Mouse (Mus musculus): ENCODE data around the gene Shpk. TPM values are rescaled to one million over a fixed set of nuclear protein-coding genes. Genes with fewer than 3 reads are reported as not detected.

Gene Shpk
- polyA plus RNA-seq, 2 experiments: 1.5 to 2.0 TPM

DNA sequence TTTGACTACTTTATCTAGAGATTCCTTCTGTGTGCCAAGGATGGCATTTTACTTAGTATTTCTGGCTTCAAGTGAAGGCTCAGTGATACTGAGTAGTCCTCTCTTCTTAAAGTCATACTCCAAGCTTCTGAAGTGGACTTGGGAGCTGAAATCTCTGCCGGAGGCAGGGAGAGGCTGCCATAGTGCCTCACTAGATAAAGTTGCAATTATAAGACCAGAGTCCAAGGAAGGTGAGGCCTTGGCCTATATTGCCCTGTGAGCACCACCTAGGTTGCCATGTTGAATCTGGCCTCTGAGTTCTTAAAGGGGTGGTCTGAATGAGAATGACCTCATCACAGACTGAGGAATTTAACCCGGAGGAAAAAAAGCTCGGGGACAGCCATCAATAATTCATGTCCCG lies 43.5 kb downstream of the Shpk start:
- no peak for TF ChIP-seq EP300 (IDR thresholded peaks at IDR 0.05; ENCODE audit: low read depth)
- no peak for TF ChIP-seq CTCF (IDR thresholded peaks at IDR 0.05; ENCODE audit: low read depth)
- ATAC-seq (ENCODE audit: insufficient read depth): no peak
- H3K36me3 ChIP-seq (replicated peaks; ENCODE audit: control insufficient read depth, insufficient read depth, low read depth): no peaks in the 10 kb centered on the region
- H3K4me2 ChIP-seq (ENCODE audit: low read depth): no peak overlapping the region
- H3K4me3 ChIP-seq (ENCODE audit: insufficient read depth in 1 of 2, low read depth in 2 of 2, low read length in 2 of 2): no peak overlapping the region
- no peaks in the 10 kb centered on the region for H3K27me3 ChIP-seq (ENCODE audit: control insufficient read depth, insufficient read depth, low read length)
- no peak overlapping the region for H3K27ac ChIP-seq
- 75% methylated on average over 4 of the region's 4 CpGs for WGBS (ENCODE audit: insufficient replicate concordance)
- H3K9me3 ChIP-seq (ENCODE audit: control insufficient read depth, low read length): no peaks in the 10 kb centered on the region
- no peak for DNase-seq (ENCODE audit: low read depth in 3 of 3, low spot score in 3 of 3)
- no peak overlapping the region for H3K9ac ChIP-seq (replicated peaks)
- no peaks in the 10 kb centered on the region for H3K4me1 ChIP-seq (replicated peaks; ENCODE audit: control insufficient read depth in 2 of 2, insufficient read depth in 2 of 2, low read length in 1 of 2)

DNA sequence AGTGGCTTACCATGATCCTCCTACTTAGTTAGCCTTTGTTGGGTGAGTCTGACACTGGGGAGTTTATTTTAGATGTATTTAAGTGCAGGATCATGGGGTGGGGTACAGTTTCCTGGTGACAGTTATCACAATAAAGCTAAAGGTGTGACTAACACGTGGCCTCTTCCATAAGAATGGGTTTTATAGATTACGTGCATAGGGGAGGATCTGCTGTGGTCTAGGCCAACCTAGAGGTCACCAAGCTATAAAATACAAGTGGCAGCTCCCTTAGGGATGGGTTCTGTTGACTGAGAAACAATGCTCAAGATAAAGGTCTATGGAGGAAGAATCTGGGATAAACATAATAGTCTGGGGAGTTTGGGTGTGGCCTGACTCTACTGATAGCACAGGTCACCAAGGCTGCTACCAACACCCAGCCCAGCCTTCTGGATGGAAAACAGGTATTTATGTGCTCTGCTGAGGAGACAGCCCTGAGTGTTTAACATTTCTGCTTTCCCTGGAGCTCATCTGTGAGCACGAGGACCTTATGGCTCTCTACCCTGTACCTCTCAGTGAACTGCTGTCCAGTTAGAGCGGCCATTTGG lies 58.2 kb downstream of the Shpk start:
- Histone ChIP-seq H3K36me3 (replicated peaks; ENCODE audit: control insufficient read depth, insufficient read depth, low read depth) (no peaks in the 10 kb centered on the region), H3K4me1 (replicated peaks; ENCODE audit: control insufficient read depth in 2 of 2, insufficient read depth in 2 of 2, low read length in 1 of 2) (no peaks in the 10 kb centered on the region), H3K9ac (replicated peaks) (no peak overlapping the region), H3K27ac (no peak overlapping the region), H3K4me2 (ENCODE audit: low read depth) (no peak overlapping the region), H3K9me3 (ENCODE audit: control insufficient read depth, low read length) (no peaks in the 10 kb centered on the region), H3K4me3 (ENCODE audit: insufficient read depth in 1 of 2, low read depth in 2 of 2, low read length in 2 of 2) (no peak overlapping the region), H3K27me3 (ENCODE audit: control insufficient read depth, insufficient read depth, low read length) (no peaks in the 10 kb centered on the region)
- no peak for TF ChIP-seq EP300 (IDR thresholded peaks at IDR 0.05; ENCODE audit: low read depth)
- no peak for TF ChIP-seq CTCF (IDR thresholded peaks at IDR 0.05; ENCODE audit: low read depth)
- ATAC-seq (ENCODE audit: insufficient read depth) (no peak), DNase-seq (ENCODE audit: low read depth in 3 of 3, low spot score in 3 of 3) (no peak)
- 56% methylated on average over 4 of the region's 4 CpGs for WGBS (ENCODE audit: insufficient replicate concordance)

DNA sequence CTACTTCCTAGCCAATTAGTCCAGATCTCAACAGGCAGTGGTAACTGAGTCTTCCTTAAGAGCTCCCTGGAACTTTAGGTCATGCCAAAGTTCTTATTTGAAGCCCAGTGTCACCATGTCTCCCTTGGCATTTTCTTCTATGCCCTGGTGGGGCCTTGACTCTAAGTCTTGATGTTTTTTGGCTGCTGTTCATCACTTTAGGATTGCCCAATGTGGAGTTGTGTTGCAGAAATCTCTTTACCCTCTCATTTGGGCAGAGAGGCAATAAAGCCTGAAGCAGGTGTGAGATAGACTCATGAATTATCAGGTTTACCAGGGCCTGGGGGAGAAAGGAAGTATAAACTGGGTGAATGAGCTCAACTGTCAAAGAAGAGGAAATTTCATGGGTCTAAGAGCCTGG lies 59.4 kb downstream of the Shpk start:
- Histone ChIP-seq H3K9me3 (ENCODE audit: control insufficient read depth, low read length) (no peaks in the 10 kb centered on the region), H3K9ac (replicated peaks) (no peak overlapping the region), H3K4me3 (ENCODE audit: insufficient read depth in 1 of 2, low read depth in 2 of 2, low read length in 2 of 2) (no peak overlapping the region), H3K36me3 (replicated peaks; ENCODE audit: control insufficient read depth, insufficient read depth, low read depth) (no peaks in the 10 kb centered on the region), H3K27me3 (ENCODE audit: control insufficient read depth, insufficient read depth, low read length) (no peaks in the 10 kb centered on the region), H3K27ac (no peak overlapping the region), H3K4me2 (ENCODE audit: low read depth) (no peak overlapping the region), H3K4me1 (replicated peaks; ENCODE audit: control insufficient read depth in 2 of 2, insufficient read depth in 2 of 2, low read length in 1 of 2) (no peaks in the 10 kb centered on the region)
- ATAC-seq (ENCODE audit: insufficient read depth) (no peak), DNase-seq (ENCODE audit: low read depth in 3 of 3, low spot score in 3 of 3) (no peak)
- TF ChIP-seq CTCF (IDR thresholded peaks at IDR 0.05; ENCODE audit: low read depth) (no peak), EP300 (IDR thresholded peaks at IDR 0.05; ENCODE audit: low read depth) (no peak)

DNA sequence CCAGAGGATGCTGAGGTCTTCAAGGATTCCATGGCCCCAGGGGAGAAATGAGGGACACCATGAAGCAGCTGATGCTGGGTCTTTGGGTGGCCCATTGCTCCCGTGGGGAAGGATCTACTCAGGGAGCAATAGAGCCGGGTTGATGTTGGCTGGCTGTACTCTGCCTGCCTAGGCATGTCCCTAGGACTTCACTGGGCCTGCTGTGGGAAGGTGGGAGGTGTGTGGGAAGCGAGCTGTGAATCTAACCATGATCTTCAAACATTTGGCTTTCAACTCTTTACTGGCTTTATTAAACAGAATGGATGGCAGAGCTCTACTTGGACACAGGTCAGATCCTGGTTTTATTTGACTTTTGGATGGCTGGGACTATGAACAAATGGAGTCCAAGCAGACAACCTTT lies 61.2 kb downstream of the Shpk start:
- 52% methylated on average over 3 of the region's 3 CpGs for WGBS (ENCODE audit: insufficient replicate concordance)
- no peak overlapping the region for H3K27ac ChIP-seq
- no peak overlapping the region for H3K9ac ChIP-seq (replicated peaks)
- H3K27me3 ChIP-seq (ENCODE audit: control insufficient read depth, insufficient read depth, low read length): no peaks in the 10 kb centered on the region
- no peak overlapping the region for H3K4me3 ChIP-seq (ENCODE audit: insufficient read depth in 1 of 2, low read depth in 2 of 2, low read length in 2 of 2)
- no peak for DNase-seq (ENCODE audit: low read depth in 3 of 3, low spot score in 3 of 3)
- H3K4me1 ChIP-seq (replicated peaks; ENCODE audit: control insufficient read depth in 2 of 2, insufficient read depth in 2 of 2, low read length in 1 of 2): 0 out of 4 replicates have a peak, but pooled peaks cover 0 to 2% of the 10 kb centered on the region in 2 experiments
- H3K4me2 ChIP-seq (ENCODE audit: low read depth): no peak overlapping the region
- TF ChIP-seq CTCF (IDR thresholded peaks at IDR 0.05; ENCODE audit: low read depth): no peak
- H3K36me3 ChIP-seq (replicated peaks; ENCODE audit: control insufficient read depth, insufficient read depth, low read depth): no peaks in the 10 kb centered on the region
- no peak for ATAC-seq (ENCODE audit: insufficient read depth)
- H3K9me3 ChIP-seq (ENCODE audit: control insufficient read depth, low read length): no peaks in the 10 kb centered on the region

GRCm38 (mm10) chr11:73261385-73261784 lies 62.1 kb downstream of the Shpk start:
- Histone ChIP-seq H3K9ac (replicated peaks) (no peak overlapping the region), H3K27ac (no peak overlapping the region), H3K4me3 (ENCODE audit: insufficient read depth in 1 of 2, low read depth in 2 of 2, low read length in 2 of 2) (no peak overlapping the region), H3K36me3 (replicated peaks; ENCODE audit: control insufficient read depth, insufficient read depth, low read depth) (no peaks in the 10 kb centered on the region), H3K27me3 (ENCODE audit: control insufficient read depth, insufficient read depth, low read length) (no peaks in the 10 kb centered on the region), H3K9me3 (ENCODE audit: control insufficient read depth, low read length) (no peaks in the 10 kb centered on the region), H3K4me2 (ENCODE audit: low read depth) (no peak overlapping the region), H3K4me1 (replicated peaks; ENCODE audit: control insufficient read depth in 2 of 2, insufficient read depth in 2 of 2, low read length in 1 of 2) (0 out of 4 replicates have a peak, but pooled peaks cover 0 to 2% of the 10 kb centered on the region in 2 experiments)
- TF ChIP-seq CTCF (IDR thresholded peaks at IDR 0.05; ENCODE audit: low read depth) (no peak), EP300 (IDR thresholded peaks at IDR 0.05; ENCODE audit: low read depth) (no peak)
- WGBS (ENCODE audit: insufficient replicate concordance): 55% methylated on average over 1 of the region's 1 CpGs
- no peak for ATAC-seq (ENCODE audit: insufficient read depth)
- DNase-seq (ENCODE audit: low read depth in 3 of 3, low spot score in 3 of 3): no peak

Measured in liver, embryonic 14.5 days (tissue).